In genomic region chr4:107223225-107224204, GRCm38 (mm10) we compare ENCODE assay signal across 9 mouse cellular contexts. TPM values are rescaled to one million over a fixed set of nuclear protein-coding genes. Genes with fewer than 3 reads are reported as not detected.
DNase-seq lines count a peak whose midpoint lies in the region; ATAC-seq and TF ChIP-seq lines count a peak whose summit lies in the region.
"Had no signal": no experiment of that assay in that cellular context is flagged by ENCODE, and none has a peak within 500 bp of the region (broad histone marks: within the 10 kb centered on the region; RNA-seq: fewer than 3 reads in every experiment).

No protein-coding gene starts in this region.

- no peak overlapping the region for H3K4me2 ChIP-seq in kidney, postnatal 0 days (ENCODE audit: low read length)

- H3K4me3 ChIP-seq in kidney, postnatal 0 days (replicated peaks; ENCODE audit: low read depth, low read length), result no peak overlapping the region

- peak; percentile 20 to 46 for DNase-seq in adrenal gland, adult (ENCODE audit: inconsistent age in 2 of 2, low spot score in 1 of 2)
- no peak for DNase-seq in adrenal gland, adult 18-20 months (ENCODE audit: low spot score in 2 of 2)
- peak; percentile 18 for DNase-seq in ovary, adult 18-20 months (ENCODE audit: low spot score)
- no peak for DNase-seq in ovary, postnatal 10 days (ENCODE audit: low spot score)
- DNase-seq in gastrocnemius, postnatal 10 days, result peak; percentile 68
- no peak for DNase-seq in kidney, postnatal 0 days (ENCODE audit: low spot score)
- DNase-seq in naive thymus-derived CD4-positive, alpha-beta T cell, adult 2 months (ENCODE audit: low read depth), result peak; percentile 53
- no peak for DNase-seq in retina, embryonic 14.5 days (ENCODE audit: low spot score)

- 0 out of 2 replicates have a peak, but pooled peaks have one; percentile 49 for ATAC-seq in kidney, postnatal 0 days (replicated peaks; ENCODE audit: low FRiP score, low read depth)

- no peaks in the 10 kb centered on the region for H3K9me3 ChIP-seq in kidney, postnatal 0 days (replicated peaks; ENCODE audit: low read length)

- no peaks in the 10 kb centered on the region for H3K4me1 ChIP-seq in kidney, postnatal 0 days (replicated peaks; ENCODE audit: insufficient read depth, low read length)

- H3K36me3 ChIP-seq in kidney, postnatal 0 days (ENCODE audit: insufficient read depth, low read length), result no peaks in the 10 kb centered on the region

- WGBS in kidney, postnatal 0 days, result 77% methylated on average over 11 of the region's 11 CpGs

- H3K27me3 ChIP-seq in kidney, postnatal 0 days (ENCODE audit: insufficient read depth, low read length), result no peaks in the 10 kb centered on the region

- TF ChIP-seq CTCF in kidney, postnatal 0 days (IDR thresholded peaks at IDR 0.05; ENCODE audit: low read depth), result no peak

- no peak overlapping the region for H3K9ac ChIP-seq in kidney, postnatal 0 days (ENCODE audit: low read depth, low read length)

- H3K27ac ChIP-seq in kidney, postnatal 0 days, result no peak overlapping the region

RNA-seq across cellular contexts. Expression of gene Ldlrad1, which starts 14.5 kb away (rescaled TPM):
- not detected for total RNA-seq in adrenal gland, adult 18-20 months (2021)
- total RNA-seq in gastrocnemius, postnatal 10 days (2021), result not detected
- polyA plus RNA-seq in kidney, postnatal 0 days (2015; fragmentation: Nextera tagmentation; extraction: Ambion mirVana), result not detected in 2 replicates
- polyA plus RNA-seq: cortical plate, adult 2 months had no signal

RNA-seq across cellular contexts. Expression of gene Lrrc42, which starts 29.8 kb away (rescaled TPM):
- total RNA-seq in adrenal gland, adult 18-20 months (2021), result 10 to 100 TPM; 18.9 to 19.9 TPM
- 10 to 100 TPM; 16.4 to 17.6 TPM for total RNA-seq in gastrocnemius, postnatal 10 days (2021)
- polyA plus RNA-seq in kidney, postnatal 0 days (2015; fragmentation: Nextera tagmentation; extraction: Ambion mirVana), result 72.2 and 80.1 TPM in 2 replicates

RNA-seq across cellular contexts. Expression of gene Hspb11, which starts 29.9 kb away (rescaled TPM):
- total RNA-seq in adrenal gland, adult 18-20 months (2021), result 10 to 100 TPM; 17.3 to 20.3 TPM
- 10 to 100 TPM; 21.7 to 26.0 TPM for total RNA-seq in gastrocnemius, postnatal 10 days (2021)
- polyA plus RNA-seq in kidney, postnatal 0 days (2015; fragmentation: Nextera tagmentation; extraction: Ambion mirVana), result 53.7 and 56.7 TPM in 2 replicates

RNA-seq across cellular contexts. Expression of gene Tceanc2, which starts 44.6 kb away (rescaled TPM):
- 10 to 100 TPM; 21.0 to 27.7 TPM for total RNA-seq in adrenal gland, adult 18-20 months (2021)
- 10 to 100 TPM; 14.0 to 16.1 TPM for total RNA-seq in gastrocnemius, postnatal 10 days (2021)
- 24.1 and 37.4 TPM in 2 replicates for polyA plus RNA-seq in kidney, postnatal 0 days (2015; fragmentation: Nextera tagmentation; extraction: Ambion mirVana)

RNA-seq across cellular contexts. Expression of gene Tmem59, which starts 45.3 kb away (rescaled TPM):
- 100 to 1,000 TPM; 341 to 403 TPM for total RNA-seq in adrenal gland, adult 18-20 months (2021)
- total RNA-seq in gastrocnemius, postnatal 10 days (2021), result 100 to 1,000 TPM; 113 to 119 TPM
- 708 and 709 TPM in 2 replicates for polyA plus RNA-seq in kidney, postnatal 0 days (2015; fragmentation: Nextera tagmentation; extraction: Ambion mirVana)

Comparison
In these comparisons a context has a peak if more than half of its experiments do, and no peak if none do; other contexts are left out.
1. DNase-seq: peak in adrenal gland, adult (2 of 2), ovary, adult 18-20 months (single experiment), gastrocnemius, postnatal 10 days (single experiment) and naive thymus-derived CD4-positive, alpha-beta T cell, adult 2 months (single experiment); none in adrenal gland, adult 18-20 months (0 of 2), ovary, postnatal 10 days (single experiment), kidney, postnatal 0 days (single experiment) and retina, embryonic 14.5 days (single experiment).